Mouse (Mus musculus): ENCODE results near the gene Gm1123. TPM values are rescaled to one million over a fixed set of nuclear protein-coding genes. Genes with fewer than 3 reads are reported as not detected.

Gm1123 gene
- polyA plus RNA-seq (2012; rRNA removed), result 0.09 and 0.13 TPM in 2 replicates

GRCm38 (mm10) chr9:99035575-99035974, at the start of gene Gm1123:
Gene Gm1123 (minus strand): TSS chr9:99035715.

DNA sequence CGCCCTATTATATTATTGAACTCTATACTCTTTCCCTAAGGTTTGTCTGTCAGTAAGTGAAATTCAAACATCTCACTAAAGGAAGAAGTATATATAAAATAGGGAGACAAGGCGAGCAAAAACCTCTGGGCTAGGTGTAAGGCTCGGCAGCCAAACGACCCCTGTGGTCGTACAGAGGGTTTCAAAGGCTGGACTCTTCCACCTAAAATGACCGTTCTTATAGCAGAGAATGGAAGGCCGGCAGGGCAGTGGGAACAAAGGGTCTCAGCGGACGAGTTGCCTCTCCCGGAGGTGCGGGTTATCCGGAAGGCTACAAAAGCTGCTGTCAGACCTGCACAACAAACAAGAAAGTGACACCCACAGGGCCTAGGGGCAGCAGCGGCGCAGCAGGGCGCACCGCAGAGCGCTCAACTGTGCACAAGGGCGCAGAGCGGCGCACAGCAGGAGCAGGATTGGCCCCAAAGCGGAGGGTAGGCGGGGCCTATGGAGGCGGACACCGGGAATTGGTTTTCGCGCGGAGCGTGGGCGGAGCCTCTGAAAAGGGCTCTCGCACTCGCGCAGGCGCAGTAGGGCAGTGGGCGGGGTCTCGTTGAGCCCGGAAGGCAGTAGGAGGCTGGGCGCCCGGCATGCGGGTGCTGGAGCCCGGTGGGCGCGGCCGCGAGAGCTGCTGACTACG, 49.6 kb downstream of the Gm1123 start, which contains the start of gene Faim:
Faim (plus strand) TSS at position 574 of the 676 bp plus-strand sequence.

Other genes starting within 250 kb of the Gm1123 start
- gene Prr23a1, start 193.2 kb downstream of the Gm1123 start, polyA plus RNA-seq (2012; rRNA removed), result 0.11 TPM in 1 of 2 replicates, not detected in the other
- gene Prr23a2, start 179.2 kb downstream of the Gm1123 start, polyA plus RNA-seq (2012; rRNA removed), result not detected in 2 replicates
- not detected in 2 replicates for gene Prr23a3, start 170.9 kb downstream of the Gm1123 start, polyA plus RNA-seq (2012; rRNA removed)
- not detected in 2 replicates for gene 7420426K07Rik, start 132.6 kb downstream of the Gm1123 start, polyA plus RNA-seq (2012; rRNA removed)
- 0.20 and 0.22 TPM in 2 replicates for gene Foxl2, start 80.4 kb downstream of the Gm1123 start, polyA plus RNA-seq (2012; rRNA removed)
- 33.8 and 34.7 TPM in 2 replicates for gene Faim, start 49.3 kb downstream of the Gm1123 start, polyA plus RNA-seq (2012; rRNA removed)
- 10.0 and 10.1 TPM in 2 replicates for gene Pik3cb, start 104.9 kb upstream of the Gm1123 start, polyA plus RNA-seq (2012; rRNA removed)
- gene Faiml, start 201.5 kb upstream of the Gm1123 start, polyA plus RNA-seq (2012; rRNA removed), result not detected in 2 replicates
- 31.2 and 34.9 TPM in 2 replicates for gene Cep70, start 207.7 kb upstream of the Gm1123 start, polyA plus RNA-seq (2012; rRNA removed)